Mouse (Mus musculus): Measurements from ENCODE around the gene Gm2956. TPM values are rescaled to one million over a fixed set of nuclear protein-coding genes. Genes with fewer than 3 reads are reported as not detected.
"Not testable (repeated sequence)": the region's sequence is repeated elsewhere in the genome, so short reads cannot be mapped to it uniquely, and the experiment has no call there.

The Gm2956 gene
- not detected for polyA plus RNA-seq (2021)

- CTCF ChIA-PET; POLR2A ChIA-PET; ATAC-seq; DNase-seq (ENCODE audit: low read depth, low spot score); in situ Hi-C loops (cut with MboI; ENCODE audit: low pct_unique_long_range_greater_than_20kb); H3K27me3 ChIP-seq: not testable (repeated sequence)
Observed at GRCm38 (mm10) chr14:3332087-3332677, at the start of gene Gm2956. TSS of gene Gm2956 (plus strand) at chr14:3332627.

GRCm38 (mm10) chr14:3333406-3333805 lies 979 bp downstream of the Gm2956 start:
- DNase-seq (ENCODE audit: low read depth, low spot score); CTCF ChIA-PET; ATAC-seq; POLR2A ChIA-PET; in situ Hi-C loops (cut with MboI; ENCODE audit: low pct_unique_long_range_greater_than_20kb); H3K27me3 ChIP-seq: not testable (repeated sequence)

GRCm38 (mm10) chr14:3394793-3395192 lies 62.4 kb downstream of the Gm2956 start, which contains the start of gene Gm10413:
TSS of gene Gm10413 (plus strand) at chr14:3395093.
- in situ Hi-C loops (cut with MboI; ENCODE audit: low pct_unique_long_range_greater_than_20kb); H3K27me3 ChIP-seq; CTCF ChIA-PET; DNase-seq (ENCODE audit: low read depth, low spot score); POLR2A ChIA-PET; ATAC-seq: not testable (repeated sequence)

Other genes with a start within 250 kb of the Gm2956 start
- gene Gm10340, start 198.6 kb upstream of the Gm2956 start, polyA plus RNA-seq (2021), result not detected
- not detected for gene Gm5795, start 144.4 kb upstream of the Gm2956 start, polyA plus RNA-seq (2021)
- gene D830030K20Rik, start 124.1 kb upstream of the Gm2956 start, polyA plus RNA-seq (2021), result not detected
- gene Gm10413, start 62.5 kb downstream of the Gm2956 start, polyA plus RNA-seq (2021), result not detected
- 0.06 TPM for gene Gm10409, start 80.0 kb downstream of the Gm2956 start, polyA plus RNA-seq (2021)
- not detected for gene Gm3005, start 95.5 kb downstream of the Gm2956 start, polyA plus RNA-seq (2021)
- gene Gm10408, start 116.8 kb downstream of the Gm2956 start, polyA plus RNA-seq (2021), result not detected

Measured in Patski (cell line).